Mouse (Mus musculus) cerebellum, adult 9-10 months (tissue): ENCODE measurements around the gene Slc44a4.
A peak's percentile ranks its signal among the peaks of the same experiment; 100 is the strongest.
"Not testable (repeated sequence)": the region's sequence is repeated elsewhere in the genome, so short reads cannot be mapped to it uniquely, and the experiment has no call there.

ENCODE experiments used
- DNase-seq: peaks from one replicate; pipeline ENCODE4 v3.0.0; 2022

Slc44a4 gene

DNA sequence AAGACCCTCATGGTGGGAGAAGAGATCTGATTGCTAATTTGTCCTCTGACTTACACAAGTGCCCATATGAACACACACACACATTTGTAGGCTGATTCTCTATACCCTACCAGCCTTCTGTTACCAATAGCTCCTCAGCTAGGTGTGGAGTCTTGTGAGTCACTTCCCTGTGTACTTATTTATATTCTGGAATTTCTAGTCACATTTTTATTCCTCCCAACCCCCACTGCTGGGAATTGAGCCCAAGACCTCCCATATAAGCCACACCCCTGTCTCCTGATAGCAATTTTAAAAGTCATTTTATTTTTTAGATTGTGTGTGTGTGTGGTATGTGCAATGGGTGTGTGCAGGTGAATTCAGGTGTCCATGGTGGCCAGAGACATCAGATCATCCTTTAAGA is 30.1 kb downstream of the Slc44a4 start:
- no peak for DNase-seq

DNA sequence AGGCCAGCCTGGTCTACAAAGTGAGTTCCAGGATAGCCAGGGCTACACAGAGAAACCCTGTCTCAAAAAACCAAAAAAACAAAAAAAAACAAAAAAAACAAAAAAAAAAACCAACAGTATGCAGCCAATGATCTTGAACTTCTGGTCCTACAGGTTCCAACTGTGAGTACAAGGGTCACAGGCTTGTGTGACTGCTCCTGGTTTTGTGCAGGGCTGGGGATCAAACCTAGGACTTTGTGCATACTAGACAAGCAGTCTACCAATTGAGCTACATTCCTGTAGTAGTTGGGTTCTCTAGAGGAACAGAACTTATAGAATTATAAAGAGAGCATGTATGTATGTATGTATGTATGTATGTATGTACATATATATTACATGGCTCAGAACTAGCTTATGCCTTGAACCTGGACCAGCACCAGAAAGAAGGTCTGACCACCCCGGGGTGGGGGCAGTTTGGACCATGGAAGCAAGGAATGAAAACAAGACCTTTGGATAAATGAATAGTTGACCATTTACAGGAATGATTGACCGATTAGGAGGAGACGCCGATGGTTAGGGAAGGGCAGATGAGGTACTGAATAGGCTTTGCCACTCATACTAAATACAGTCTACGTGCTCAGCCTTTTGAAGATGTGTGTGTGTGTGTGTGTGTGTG is 32.3 kb downstream of the Slc44a4 start:
- no peak for DNase-seq

DNA sequence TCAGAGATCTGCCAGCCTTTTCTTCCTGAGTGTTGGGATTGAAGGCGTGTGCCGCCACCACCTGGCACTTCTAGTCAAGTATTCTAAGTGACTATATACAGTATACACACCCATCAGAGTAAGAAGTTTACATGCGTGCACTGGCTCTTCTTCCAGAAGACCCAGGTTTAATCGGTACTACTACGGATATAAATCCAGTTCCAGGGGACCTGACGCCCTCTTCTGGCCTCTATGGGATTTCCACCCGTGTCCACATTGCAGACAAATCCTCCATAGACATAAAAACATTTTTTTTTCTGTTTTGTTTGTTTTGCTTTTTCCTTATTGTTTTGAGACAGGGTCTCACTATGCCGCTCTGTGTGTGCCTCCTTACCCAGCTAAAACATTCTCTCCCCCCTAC is 33.3 kb downstream of the Slc44a4 start:
- DNase-seq: no peak

DNA sequence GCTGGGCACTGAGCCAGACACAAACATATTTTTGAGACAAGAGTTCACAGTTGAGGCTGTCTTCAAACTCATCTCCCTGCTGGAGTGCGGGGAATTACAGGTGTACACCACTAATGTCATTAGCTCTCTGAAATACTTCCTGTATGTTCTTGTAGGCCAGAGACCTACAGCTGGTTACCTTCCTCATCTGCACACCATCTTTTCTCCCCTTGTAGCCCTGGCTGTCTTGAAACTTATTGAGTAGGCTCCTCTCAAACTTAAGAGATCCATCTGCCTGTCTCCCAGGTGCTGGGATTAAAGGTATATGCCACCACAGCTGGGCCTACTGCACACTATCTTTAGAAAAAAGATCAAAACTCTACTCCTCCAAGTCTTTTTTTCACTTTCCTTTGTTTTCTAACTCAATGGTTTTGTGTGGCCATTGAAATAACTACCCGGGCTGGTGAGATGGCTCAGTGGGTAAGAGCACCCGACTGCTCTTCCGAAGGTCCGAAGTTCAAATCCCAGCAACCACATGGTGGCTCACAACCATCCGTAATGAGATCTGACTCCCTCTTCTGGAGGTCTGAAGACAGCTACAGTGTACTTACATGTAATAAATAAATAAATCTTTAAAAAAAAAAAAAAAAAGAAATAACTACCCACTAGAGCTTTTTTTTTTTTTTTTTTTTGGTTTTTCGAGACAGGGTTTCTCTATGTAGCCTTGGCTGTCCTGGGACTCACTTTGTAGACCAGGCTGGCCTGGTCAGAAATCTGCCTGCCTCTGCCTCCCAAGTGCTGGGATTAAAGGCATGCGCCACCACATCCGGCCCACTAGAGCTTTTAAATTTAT is 34.7 kb downstream of the Slc44a4 start:
- not testable (repeated sequence) for DNase-seq

DNA sequence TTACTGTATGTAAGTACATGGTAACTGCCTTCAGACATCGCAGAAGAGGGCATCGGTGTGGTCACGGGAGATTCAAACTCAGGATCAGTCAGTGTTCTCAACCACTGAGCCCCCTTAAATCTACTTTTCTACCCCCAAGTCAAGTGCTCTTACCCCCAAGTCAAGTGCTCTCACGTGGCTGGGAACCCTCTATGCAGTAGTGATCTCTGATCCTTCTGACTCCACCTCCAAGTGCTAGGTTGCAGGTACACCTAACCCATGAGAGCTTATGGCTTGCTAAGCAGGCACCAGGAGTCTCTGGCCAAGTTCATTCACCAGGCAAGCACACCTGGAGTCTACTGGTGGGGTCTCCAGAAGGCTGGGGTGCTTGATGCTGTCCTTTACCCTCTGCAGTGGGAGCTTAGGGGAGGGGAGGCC is 35.3 kb downstream of the Slc44a4 start:
- no peak for DNase-seq

DNA sequence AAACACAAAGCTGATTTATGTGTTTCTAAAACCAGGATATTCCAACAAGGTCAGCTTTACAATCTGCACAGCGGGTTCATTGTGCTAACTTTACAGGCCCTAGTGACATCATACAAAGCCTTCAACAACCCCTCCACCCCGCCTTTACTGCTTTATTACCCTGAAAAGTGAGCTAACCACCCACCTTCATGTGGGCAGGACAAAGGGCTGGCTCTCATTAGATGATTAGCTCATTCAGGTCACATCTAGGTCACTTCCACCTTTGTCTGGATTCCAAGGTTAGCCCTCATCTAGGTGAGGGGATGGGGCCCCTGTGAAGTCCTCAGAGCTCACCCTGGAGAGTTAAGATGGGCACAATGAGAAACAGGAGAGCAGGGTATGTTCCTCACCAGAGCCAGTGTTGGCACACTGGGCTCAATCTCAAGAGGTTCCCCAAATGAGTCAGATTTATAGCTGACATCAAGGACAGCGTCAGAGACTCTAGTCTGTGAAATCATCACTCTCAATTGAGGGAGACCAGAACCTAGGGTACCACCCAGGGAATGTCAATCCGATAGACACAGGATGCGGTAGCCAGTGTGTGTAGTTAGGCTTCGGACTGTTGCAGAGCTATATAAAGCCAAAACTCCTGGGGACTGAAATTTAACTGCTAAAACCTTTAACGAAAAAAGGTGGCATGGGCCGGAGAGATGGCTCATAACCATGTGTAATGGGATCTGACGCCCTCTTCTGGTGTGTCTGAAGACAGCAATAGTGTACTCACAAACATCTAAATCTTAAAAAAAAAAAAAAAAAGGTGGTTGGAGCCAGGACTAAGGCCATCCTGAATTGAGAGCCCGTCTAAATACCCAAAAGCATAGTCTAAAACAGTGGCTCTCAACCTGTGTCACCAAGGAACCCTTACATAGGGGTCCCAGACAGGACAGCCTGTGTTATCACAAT is 36.5 kb downstream of the Slc44a4 start:
- DNase-seq: no peak

DNA sequence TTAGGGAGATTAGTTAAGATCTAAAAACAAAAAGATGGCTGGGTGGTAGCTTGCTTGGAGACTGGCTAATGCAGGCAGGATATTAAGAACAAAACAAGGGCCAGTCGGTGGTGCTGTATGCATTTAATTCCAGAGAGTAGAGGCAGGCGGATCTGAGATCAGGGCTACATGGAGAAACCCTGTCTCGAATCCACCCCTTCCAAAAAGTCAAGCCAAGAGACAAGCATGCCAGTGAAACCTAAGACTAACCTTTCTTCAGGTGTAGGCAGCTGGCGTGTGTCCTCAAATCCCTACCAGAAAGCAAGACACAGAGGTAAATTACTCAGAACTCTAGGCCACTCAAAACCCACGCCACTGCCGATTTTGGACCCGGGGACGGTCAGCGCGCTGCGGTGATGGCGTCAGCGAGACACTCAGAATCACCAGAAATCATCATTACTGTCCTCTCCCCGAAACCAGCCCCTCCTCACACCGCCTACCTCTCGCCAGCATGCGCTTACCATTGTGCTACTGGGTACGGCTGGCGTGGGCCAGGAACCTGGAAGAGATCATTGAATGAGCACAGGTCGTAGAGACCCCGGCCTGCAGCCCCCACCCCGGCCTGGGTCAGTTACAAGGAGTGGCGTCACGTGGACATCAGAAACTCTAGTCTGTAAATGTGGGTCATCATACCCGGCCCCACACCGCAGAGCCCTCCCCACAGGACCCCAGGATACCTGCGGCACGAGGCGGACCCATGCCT is 37.5 kb downstream of the Slc44a4 start:
- peak; percentile 80 for DNase-seq

DNA sequence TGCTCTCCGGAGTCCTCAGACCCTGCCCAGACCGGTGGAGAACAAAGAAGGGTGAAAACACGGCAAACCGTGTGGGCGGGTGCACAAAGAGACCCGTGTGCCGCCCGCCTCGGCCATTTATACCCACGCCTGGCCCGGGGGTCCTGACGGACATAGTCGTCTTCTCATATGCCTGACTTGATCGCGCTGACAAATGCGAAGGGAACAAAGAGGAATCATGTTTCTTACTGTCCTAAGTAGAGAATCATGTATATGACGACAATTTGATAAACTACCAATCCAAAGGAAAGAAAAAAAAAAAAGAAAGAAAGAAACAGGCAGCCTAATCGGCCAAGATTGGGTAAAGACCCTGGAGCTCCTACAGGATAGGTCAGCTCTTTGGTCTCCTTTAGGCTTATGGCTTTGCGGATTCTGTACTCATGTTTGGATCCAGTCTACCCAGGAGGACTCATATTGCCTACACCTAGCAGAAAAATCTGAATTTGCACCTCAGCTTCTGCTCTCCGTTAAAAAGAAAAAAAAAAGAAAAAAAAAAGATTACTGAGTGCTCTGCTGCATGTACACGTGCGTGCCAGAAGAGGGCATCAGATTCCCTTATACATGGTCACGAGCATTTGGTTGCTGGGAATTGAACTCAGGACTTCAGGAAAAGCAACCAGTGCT is 38.2 kb downstream of the Slc44a4 start:
- peak; percentile 79 for DNase-seq

DNA sequence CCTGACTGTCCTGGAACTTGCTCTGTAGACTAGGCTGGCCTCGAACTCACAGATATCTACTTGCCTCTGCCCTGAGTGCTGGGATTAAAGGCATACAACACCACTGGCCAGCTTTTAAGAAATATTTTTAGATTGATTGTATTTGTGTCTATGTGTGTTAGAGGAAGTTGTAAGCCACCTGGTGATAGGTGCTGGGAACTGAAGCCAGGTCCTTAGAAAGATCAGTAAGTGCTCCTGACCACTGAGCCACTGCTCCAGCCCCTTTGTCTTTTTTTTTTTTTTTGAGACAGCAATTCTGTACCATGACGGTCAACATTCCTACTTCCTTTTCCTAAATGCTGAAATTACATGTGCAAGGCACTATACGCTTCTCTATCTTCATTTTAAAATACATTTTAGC is 39.0 kb downstream of the Slc44a4 start:
- no peak for DNase-seq

DNA sequence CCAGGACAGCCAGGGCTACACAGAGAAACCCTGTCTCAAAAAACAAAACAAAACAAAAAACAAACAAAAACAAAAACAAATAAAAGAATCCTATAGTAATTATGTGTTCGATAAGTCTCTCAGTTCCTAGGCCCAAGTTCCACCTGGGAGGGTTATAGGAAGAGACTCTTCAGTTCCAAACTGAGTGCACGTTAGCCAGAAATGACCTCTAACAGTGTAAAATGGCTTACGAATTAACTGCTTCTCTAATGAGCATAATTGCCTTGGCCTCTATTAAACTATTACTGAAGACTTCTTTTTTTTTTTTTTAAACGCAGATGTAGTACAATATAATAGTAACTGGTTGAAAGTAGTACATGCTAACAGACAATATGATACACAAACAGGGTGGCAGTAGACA is 39.6 kb downstream of the Slc44a4 start:
- DNase-seq: no peak

DNA sequence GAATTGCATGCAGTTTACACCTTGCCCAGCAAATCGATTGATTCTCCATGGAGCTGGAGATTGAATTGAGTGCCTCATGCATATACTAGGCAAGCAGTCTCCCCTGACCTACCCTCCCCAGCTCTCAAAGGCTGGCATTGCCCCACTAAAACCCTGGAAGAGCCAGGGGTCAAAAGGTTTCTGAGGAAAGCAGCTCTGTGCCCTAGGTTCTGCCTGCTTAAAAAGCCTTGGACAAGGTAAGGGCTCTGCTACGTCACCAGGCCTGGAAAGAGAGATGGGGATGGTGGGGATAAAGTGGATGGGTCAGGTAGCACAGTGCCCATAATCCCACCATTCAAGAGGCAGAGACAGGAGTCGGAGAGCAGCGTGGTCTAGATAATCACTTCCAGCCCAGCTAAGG is 40.6 kb downstream of the Slc44a4 start:
- no peak for DNase-seq

DNA sequence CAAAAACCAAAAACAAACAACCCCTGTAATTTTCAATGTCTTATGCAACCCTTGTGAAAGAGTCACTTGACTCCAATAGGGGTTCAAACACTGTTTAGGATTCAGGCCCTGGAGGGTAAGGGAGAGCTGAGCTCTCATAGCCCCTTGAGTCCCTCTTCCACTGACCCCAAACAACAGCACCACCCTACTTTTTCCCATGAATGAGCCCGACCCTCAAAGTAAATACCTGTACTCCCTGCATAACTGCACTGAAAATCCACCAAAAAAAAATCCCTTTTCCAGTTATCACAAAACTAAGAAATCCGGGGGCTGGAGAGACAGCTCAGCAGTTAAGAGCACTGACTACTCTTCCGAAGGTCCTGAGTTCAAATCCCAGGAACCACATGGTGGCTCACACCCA is 41.6 kb downstream of the Slc44a4 start:
- DNase-seq: no peak

DNA sequence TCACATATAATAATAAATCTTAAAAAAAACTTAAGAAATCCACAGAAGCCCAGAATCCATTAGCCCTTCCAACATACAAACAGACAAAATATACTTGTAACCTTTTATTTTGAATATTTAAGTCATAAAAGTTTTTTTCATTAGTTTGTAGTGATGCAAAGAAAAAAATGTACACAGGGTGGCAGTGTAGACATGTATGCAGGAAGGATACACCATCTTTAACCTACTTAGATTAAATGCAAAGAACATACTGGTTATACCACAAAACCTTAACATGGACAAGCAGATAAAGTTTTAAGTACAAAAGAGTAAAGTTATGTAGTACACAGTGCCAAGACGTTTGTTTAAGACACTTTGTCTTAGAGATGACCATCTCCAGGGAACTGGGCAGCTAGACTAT is 42.1 kb downstream of the Slc44a4 start:
- no peak for DNase-seq

DNA sequence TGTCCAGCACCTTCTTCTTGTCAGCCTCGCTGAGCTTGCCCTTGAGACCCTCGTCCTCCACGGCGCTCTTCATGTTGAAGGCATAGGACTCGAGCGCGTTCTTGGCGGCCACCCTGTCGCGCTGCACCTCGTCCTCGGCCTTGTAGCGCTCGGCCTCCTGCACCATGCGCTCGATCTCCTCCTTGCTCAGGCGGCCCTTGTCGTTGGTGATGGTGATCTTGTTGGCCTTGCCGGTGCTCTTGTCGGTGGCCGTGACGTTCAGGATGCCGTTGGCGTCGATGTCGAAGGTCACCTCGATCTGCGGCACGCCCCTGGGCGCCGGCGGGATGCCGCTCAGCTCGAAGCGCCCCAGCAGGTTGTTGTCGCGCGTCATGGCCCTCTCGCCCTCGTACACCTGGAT is 43.0 kb downstream of the Slc44a4 start:
- not testable (repeated sequence) for DNase-seq

DNA sequence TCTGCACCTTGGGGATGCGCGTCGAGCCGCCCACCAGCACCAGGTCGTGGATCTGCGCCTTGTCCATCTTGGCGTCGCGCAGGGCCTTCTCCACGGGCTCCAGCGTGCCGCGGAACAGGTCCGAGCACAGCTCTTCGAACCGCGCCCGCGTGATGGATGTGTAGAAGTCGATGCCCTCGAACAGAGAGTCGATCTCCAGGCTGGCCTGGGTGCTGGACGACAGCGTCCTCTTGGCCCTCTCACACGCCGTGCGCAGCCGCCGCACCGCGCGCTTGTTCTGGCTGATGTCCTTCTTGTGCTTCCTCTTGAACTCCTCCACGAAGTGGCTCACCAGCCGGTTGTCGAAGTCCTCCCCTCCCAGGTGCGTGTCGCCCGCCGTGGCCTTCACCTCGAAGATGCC is 43.7 kb downstream of the Slc44a4 start:
- DNase-seq: not testable (repeated sequence)

DNA sequence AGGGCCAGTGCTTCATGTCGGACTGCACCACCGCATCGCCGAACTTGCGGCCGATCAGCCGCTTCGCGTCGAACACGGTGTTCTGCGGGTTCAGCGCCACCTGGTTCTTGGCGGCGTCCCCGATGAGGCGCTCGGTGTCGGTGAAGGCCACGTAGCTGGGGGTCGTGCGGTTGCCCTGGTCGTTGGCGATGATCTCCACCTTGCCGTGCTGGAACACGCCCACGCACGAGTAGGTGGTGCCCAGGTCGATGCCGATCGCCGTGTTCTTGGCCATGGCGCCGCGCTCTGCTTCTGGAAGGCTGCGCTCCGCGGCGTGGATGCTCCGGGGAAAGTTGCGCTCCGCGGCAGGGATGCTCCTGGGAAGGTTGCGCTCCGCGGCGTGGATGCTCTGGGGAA is 44.5 kb downstream of the Slc44a4 start:
- DNase-seq: not testable (repeated sequence)

DNA sequence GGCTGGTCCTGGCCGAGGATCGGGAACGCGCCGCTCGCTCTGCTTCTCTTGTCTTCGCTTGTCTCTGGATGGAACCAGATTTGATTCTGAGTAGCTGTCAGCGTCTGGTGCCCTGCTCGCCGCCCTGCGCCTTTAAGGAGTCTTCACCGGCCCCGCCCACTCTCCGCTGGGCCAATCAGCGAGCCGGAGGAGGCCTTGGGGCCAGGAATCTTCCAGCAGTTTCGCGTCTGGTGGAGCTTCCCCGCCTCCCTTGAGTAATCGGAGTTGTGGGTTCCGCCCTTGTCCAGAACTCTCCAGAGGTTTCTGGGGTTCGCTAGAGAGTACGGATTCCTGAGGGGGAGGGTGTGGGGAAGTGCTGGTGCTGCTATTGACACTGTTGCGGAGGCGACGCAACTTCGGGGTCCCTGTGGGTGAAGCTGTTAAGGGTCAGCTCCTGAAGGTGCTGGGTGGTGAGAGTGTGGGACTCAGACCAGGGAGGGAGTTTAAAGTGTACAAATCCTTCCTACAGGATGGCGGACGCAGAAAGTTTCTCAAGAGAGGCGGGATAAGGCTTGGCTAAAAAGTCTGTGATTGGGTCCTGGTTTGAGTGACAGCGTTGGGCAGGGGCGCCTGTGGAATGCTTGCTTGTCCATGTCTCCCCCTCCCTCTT is 45.0 kb downstream of the Slc44a4 start, which contains the start of gene Hspa1b:
Hspa1b (minus strand) TSS at position 109 of the 649 bp plus-strand sequence.
- peak; percentile 82 for DNase-seq

DNA sequence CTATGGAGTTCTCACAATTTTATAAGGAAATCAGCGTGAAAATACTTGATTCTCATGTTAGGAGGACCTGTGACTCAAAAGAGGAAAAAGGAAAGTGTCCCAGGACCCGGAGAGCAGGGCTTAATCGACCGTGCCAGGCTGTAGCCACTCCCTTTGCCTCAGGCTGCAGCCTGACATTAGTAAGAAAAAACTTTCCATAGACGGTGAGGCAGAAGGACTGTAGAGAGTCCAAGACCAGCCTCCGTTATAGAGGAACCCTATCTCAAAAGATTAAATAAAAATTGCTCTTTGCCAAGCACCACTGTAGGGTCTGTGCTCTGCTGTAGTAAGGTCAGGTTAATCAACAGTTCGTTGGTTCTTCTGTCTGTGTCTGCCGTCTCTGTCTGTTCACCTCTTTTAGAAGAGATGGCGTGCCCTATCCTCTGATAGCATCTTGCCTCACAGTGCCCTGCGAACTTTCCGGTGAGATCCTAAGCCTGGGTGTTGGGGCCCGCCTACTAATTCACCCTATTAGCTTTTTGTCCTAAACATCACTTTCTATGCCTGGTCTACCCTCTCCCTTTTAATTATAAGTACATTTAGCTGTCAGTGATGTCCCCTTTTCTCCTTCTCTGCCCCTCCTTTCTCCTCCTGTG is 45.7 kb downstream of the Slc44a4 start:
- no peak for DNase-seq

DNA sequence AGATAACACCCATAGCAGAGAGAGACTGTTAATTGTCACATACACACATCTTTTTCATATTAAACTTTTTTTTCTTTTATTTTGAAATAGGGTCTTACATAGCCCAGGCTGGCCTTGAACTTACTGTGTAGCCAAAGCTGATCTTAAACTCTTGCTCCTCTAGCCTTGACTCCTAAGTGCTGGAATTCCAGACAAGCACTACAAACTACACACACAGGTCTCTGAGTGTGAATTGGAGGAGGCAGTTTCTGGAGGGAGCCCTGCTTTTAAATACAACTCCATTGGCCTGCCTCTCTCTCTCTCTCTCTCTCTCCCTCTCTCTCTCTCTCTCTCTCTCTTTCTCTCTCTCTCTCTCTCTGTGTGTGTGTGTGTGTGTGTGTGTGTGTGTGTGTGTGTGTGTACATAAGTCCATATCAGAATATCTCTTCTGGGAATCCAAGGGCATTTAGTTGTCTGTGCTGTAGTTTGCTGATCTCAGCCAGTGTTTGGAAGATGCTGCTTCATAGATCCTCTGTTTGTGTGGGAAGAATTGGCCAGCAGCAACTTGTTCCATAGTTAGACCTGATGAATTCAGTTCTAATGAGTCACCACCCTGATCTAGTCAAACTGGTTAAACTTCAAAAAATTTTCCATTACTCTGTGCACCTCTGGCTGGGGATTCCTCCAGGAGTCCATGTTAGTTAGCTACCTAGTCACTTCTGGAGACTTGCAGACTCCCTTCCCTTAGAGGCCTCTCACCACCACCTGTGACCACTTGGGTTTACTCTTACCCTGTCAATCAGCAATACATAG is 46.6 kb downstream of the Slc44a4 start:
- DNase-seq: no peak

DNA sequence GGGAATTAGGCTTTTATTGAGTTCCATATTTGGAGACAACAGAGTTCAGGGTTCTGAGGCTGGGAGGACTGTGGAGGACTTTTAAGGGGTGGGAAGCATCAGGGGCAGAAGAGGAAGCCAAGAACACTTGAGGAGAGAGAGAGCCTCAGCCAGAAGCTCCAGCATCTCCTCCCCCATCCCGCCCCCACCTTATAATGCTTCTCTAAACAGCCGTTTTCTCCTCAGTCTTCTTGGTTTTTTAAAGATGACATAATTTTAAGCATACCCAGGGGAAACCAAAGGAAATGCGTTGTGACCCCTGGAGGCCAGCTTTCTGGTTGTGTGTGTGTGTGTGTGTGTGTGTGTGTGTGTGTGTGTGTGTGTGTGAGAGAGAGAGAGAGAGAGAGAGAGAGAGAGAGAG is 47.9 kb downstream of the Slc44a4 start:
- no peak for DNase-seq
